Mouse (Mus musculus) lung, embryonic 15.5 days (tissue): ENCODE data around the gene Rrp1b. TPM values are rescaled to one million over a fixed set of nuclear protein-coding genes. Genes with fewer than 3 reads are reported as not detected.
A peak's percentile ranks its signal among the peaks of the same experiment; 100 is the strongest.
"Not testable (repeated sequence)": the region's sequence is repeated elsewhere in the genome, so short reads cannot be mapped to it uniquely, and the experiment has no call there.

Experiments
- ATAC-seq: fragments of 200-750 bp; cut with Nextera tagmentation; 2 replicates; pipeline ENCODE4 v1.8.0; 2017; ENCODE audit warnings: moderate number of reproducible peaks, borderline replicate concordance; ENCODE audit not compliant: low FRiP score, low TSS enrichment; ENCODE audit errors: extremely low read depth
- H3K27ac ChIP-seq: fragments of 300-500 bp; sonication (generic); 2 replicates; pipeline ENCODE4 v1.5.1; 2015; ENCODE audit warnings: moderate library complexity, mild to moderate bottlenecking, inconsistent platforms
- H3K27me3 ChIP-seq: fragments of 300-500 bp; sonication (generic); 2 replicates; pipeline ENCODE4 v1.6.1; 2015; ENCODE audit warnings: inconsistent platforms
- H3K36me3 ChIP-seq: fragments of 300-500 bp; sonication (generic); 2 replicates; pipeline ENCODE4 v1.6.1; 2015; ENCODE audit warnings: inconsistent platforms
- H3K4me1 ChIP-seq: fragments of 300-500 bp; sonication (generic); 2 replicates; pipeline ENCODE4 v1.6.1; 2015; ENCODE audit warnings: inconsistent platforms
- H3K4me2 ChIP-seq: fragments of 300-500 bp; sonication (generic); 2 replicates; pipeline ENCODE4 v1.6.1; 2015; ENCODE audit warnings: inconsistent platforms, mild to moderate bottlenecking, moderate library complexity
- H3K4me3 ChIP-seq: fragments of 300-500 bp; sonication (generic); 2 replicates; pipeline ENCODE4 v1.5.1; 2015; ENCODE audit warnings: mild to moderate bottlenecking, inconsistent platforms
- H3K9ac ChIP-seq: fragments of 300-500 bp; sonication (generic); 2 replicates; pipeline ENCODE4 v1.6.1; 2015; ENCODE audit warnings: inconsistent platforms
- H3K9me3 ChIP-seq: fragments of 300-500 bp; sonication (generic); 2 replicates; pipeline ENCODE4 v1.6.1; 2016; ENCODE audit warnings: inconsistent platforms
- WGBS: fragments of 180-500 bp; shearing (Covaris S2); methylation state at CpG from one replicate; pipeline ENCODE4 v1.1.7; 2015; 5-methylcytosine and 5-hydroxymethylcytosine counted together
- polyA plus RNA-seq: library from polyadenylated mRNA; unstranded; fragments of >200 nt; fragmentation: Nextera tagmentation; extraction: Ambion mirVana; gene quantifications from 2 replicates; pipeline ENCODE4 v1.2.1, GENCODE M21; 2015

The Rrp1b gene
- polyA plus RNA-seq, 1 experiment from 2014 or later: 48.4 TPM

DNA sequence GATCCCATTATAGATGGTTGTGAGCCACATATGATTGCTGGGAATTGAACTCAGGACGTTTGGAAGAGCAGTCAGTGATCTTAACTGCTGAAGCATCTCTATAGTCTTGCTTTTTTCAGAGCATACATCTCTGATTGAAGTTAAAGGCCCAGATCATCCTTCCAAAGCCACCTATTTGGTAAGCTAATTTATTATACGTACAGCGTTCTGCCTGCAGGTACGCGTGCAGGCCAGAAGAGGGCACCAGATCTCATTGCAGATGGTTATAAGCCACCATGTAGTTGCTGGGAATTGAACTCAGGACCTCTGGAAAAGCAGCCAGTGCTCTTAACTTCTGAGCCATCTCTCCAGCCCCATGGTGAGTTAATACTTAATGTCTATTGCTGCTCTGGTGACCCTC is 57.0 kb downstream of the Rrp1b start:
- Histone ChIP-seq H3K4me3 (no peak overlapping the region), H3K9me3 (no peaks in the 10 kb centered on the region), H3K4me1 (peaks cover 9% of the 10 kb centered on the region; the same call in 1 of the 2 replicates), H3K27ac (no peak overlapping the region), H3K36me3 (no peaks in the 10 kb centered on the region), H3K27me3 (peaks cover 4% of the 10 kb centered on the region; the same call in 1 of the 2 replicates), H3K9ac (no peak overlapping the region), H3K4me2 (no peak overlapping the region)
- ATAC-seq: no peak
- WGBS: 87% methylated on average over 5 of the region's 5 CpGs

- H3K27me3 ChIP-seq: peaks cover 23% of the 10 kb centered on the region
- WGBS: 55% methylated on average over 1 of the region's 1 CpGs
- H3K27ac ChIP-seq: no peak overlapping the region
- H3K4me1 ChIP-seq: peaks cover 9% of the 10 kb centered on the region
- no peak overlapping the region for H3K4me3 ChIP-seq
- ATAC-seq: no peak
- no peaks in the 10 kb centered on the region for H3K9me3 ChIP-seq
- H3K9ac ChIP-seq: no peak overlapping the region
- no peaks in the 10 kb centered on the region for H3K36me3 ChIP-seq
- no peak overlapping the region for H3K4me2 ChIP-seq
Observed at GRCm38 (mm10) chr17:32097676-32098075, 61.8 kb downstream of the Rrp1b start.

- not testable (repeated sequence) for H3K27ac ChIP-seq, H3K4me3 ChIP-seq, H3K4me1 ChIP-seq, H3K4me2 ChIP-seq, H3K9ac ChIP-seq, H3K9me3 ChIP-seq, H3K36me3 ChIP-seq, ATAC-seq
- WGBS: 81% methylated on average over 6 of the region's 6 CpGs
- peaks cover 23% of the 10 kb centered on the region for H3K27me3 ChIP-seq
Observed at GRCm38 (mm10) chr17:32098905-32099304, 63.0 kb downstream of the Rrp1b start.

GRCm38 (mm10) chr17:32099574-32099942 is 63.7 kb downstream of the Rrp1b start:
- H3K27ac ChIP-seq: no peak overlapping the region
- H3K27me3 ChIP-seq: peaks cover 23% of the 10 kb centered on the region
- H3K9ac ChIP-seq: peak overlapping the region; percentile 31; the same call in 1 of the 2 replicates
- 31% methylated on average over 8 of the region's 8 CpGs for WGBS
- peaks cover 9% of the 10 kb centered on the region for H3K4me1 ChIP-seq
- peak overlapping the region; percentile 95 for H3K4me2 ChIP-seq
- peak overlapping the region; percentile 44 for H3K4me3 ChIP-seq
- H3K36me3 ChIP-seq: no peaks in the 10 kb centered on the region
- no peaks in the 10 kb centered on the region for H3K9me3 ChIP-seq
- ATAC-seq: 0 out of 2 replicates have a peak, but pooled peaks have one; percentile 8

DNA sequence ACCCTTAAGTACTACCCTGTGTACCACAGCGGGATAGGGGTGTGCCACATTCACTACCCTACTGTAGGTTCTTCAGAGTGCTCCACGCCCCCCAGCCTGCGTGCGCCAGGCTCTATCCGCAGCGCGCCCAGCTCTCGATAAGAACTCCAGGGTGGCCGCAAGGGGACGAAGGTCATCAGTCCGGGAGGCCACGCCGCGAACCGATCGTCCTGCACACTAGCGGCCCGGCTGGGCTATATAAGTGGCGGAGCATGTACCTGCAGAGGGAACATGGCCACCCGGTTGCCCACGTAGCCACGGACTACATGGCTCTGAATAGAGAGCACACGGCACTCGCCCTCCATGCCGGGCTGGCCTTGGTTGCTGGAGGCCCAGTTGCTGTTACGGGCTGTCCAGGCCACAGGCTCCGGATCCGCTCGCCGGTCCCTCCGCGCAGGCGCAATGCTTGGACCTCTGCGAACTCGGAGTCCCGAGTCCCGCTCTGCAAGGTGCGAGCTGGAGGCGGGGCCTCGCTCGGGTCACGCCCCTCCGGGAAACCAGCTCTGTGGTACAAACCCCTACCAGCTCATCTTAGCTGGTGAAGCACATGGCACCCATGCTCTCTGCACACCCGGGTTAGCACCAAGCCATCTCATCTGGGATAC is 64.2 kb downstream of the Rrp1b start:
- peak overlapping the region; percentile 31 for H3K9ac ChIP-seq
- H3K4me1 ChIP-seq: peaks cover 9% of the 10 kb centered on the region
- peak overlapping the region; percentile 44 for H3K4me3 ChIP-seq
- peak; percentile 86 for ATAC-seq
- H3K36me3 ChIP-seq: no peaks in the 10 kb centered on the region
- H3K27ac ChIP-seq: no peak overlapping the region
- 1% methylated on average over 44 of the region's 44 CpGs for WGBS
- H3K9me3 ChIP-seq: no peaks in the 10 kb centered on the region
- peaks cover 23% of the 10 kb centered on the region for H3K27me3 ChIP-seq
- peak overlapping the region; percentile 95 for H3K4me2 ChIP-seq

GRCm38 (mm10) chr17:32103054-32103453 is 67.2 kb downstream of the Rrp1b start:
- ATAC-seq: no peak

DNA sequence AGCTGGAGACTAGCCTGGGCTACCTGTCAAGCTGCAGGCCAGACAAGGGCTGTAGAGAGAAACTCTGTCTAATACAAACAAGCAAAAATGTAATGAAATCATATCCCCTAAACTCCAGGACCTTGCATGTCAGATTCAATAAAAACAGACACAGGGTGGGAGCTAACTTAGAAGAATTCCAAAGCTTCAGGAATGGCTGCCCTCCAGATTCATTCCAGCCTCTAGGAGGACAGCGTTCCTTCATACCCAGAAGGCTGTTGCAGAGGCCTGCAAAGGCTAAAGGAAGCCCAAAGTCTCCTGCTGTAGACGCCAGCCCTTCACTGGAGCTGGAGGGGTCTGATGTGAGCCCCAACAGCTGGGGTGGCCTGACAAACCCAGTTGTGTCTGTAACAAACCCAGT is 70.5 kb downstream of the Rrp1b start:
- 60% methylated on average over 2 of the region's 2 CpGs for WGBS
- H3K27ac ChIP-seq: no peak overlapping the region
- H3K4me1 ChIP-seq: no peaks in the 10 kb centered on the region
- H3K4me2 ChIP-seq: no peak overlapping the region
- peaks cover 1% of the 10 kb centered on the region; the same call in 1 of the 2 replicates for H3K27me3 ChIP-seq
- no peak overlapping the region for H3K9ac ChIP-seq
- ATAC-seq: no peak
- H3K4me3 ChIP-seq: no peak overlapping the region
- H3K9me3 ChIP-seq: no peaks in the 10 kb centered on the region
- no peaks in the 10 kb centered on the region for H3K36me3 ChIP-seq

More at GRCm38 (mm10) chr17:32103054-32103453, 67.2 kb downstream of the Rrp1b start:
- no peak overlapping the region for H3K9ac ChIP-seq
- H3K4me2 ChIP-seq: no peak overlapping the region
- 19% methylated on average over 4 of the region's 4 CpGs for WGBS
- H3K27me3 ChIP-seq: peaks cover 19% of the 10 kb centered on the region; the same call in 1 of the 2 replicates
- peaks cover 9% of the 10 kb centered on the region for H3K4me1 ChIP-seq
- H3K27ac ChIP-seq: no peak overlapping the region
- H3K36me3 ChIP-seq: no peaks in the 10 kb centered on the region
- no peak overlapping the region for H3K4me3 ChIP-seq
- H3K9me3 ChIP-seq: no peaks in the 10 kb centered on the region

- H3K9ac ChIP-seq: no peak overlapping the region
- WGBS: 44% methylated on average over 5 of the region's 5 CpGs
- H3K9me3 ChIP-seq: no peaks in the 10 kb centered on the region
- H3K36me3 ChIP-seq: no peaks in the 10 kb centered on the region
- no peak overlapping the region for H3K4me3 ChIP-seq
- no peak overlapping the region for H3K4me2 ChIP-seq
- no peaks in the 10 kb centered on the region for H3K4me1 ChIP-seq
- peaks cover under 1% of the 10 kb centered on the region; the same call in 1 of the 2 replicates for H3K27me3 ChIP-seq
- H3K27ac ChIP-seq: no peak overlapping the region
- ATAC-seq: no peak
Observed at GRCm38 (mm10) chr17:32107877-32108276, 72.0 kb downstream of the Rrp1b start.

DNA sequence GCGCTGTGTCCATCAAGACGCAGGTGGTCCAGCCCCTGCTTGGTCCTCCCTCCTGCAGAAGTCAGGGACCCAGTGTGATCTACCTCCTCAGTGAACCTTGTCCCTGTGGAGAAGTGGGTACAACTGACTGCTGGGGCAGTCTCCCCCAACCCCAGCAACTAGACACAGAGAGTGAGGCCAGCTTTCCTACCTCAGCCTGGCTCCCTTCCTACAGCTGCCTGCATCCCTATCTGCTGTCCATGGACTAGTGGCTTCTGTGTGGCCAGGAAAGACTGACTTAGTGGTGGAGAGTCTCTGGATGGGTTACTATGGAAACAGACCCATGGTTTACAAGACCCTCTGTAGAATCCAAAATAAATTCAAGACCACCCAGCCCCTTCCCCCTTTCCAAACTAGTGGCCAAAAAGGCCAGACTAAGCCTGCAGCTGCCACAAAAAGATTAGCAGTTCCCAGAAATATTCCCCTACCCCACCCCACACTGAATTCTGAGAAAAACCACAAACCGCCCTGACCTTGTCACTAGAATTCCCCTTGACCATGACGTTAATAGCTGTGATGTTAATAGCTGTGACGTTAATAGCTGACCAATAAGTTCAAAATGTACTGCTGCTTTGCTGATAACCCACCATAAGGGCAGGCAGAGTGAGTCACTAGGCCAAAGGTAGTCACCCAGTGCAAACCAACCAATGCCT is 72.6 kb downstream of the Rrp1b start:
- 52% methylated on average over 5 of the region's 5 CpGs for WGBS
- H3K4me1 ChIP-seq, H3K9me3 ChIP-seq, ATAC-seq, H3K9ac ChIP-seq, H3K27me3 ChIP-seq, H3K4me2 ChIP-seq, H3K27ac ChIP-seq, H3K36me3 ChIP-seq, H3K4me3 ChIP-seq: not testable (repeated sequence)

DNA sequence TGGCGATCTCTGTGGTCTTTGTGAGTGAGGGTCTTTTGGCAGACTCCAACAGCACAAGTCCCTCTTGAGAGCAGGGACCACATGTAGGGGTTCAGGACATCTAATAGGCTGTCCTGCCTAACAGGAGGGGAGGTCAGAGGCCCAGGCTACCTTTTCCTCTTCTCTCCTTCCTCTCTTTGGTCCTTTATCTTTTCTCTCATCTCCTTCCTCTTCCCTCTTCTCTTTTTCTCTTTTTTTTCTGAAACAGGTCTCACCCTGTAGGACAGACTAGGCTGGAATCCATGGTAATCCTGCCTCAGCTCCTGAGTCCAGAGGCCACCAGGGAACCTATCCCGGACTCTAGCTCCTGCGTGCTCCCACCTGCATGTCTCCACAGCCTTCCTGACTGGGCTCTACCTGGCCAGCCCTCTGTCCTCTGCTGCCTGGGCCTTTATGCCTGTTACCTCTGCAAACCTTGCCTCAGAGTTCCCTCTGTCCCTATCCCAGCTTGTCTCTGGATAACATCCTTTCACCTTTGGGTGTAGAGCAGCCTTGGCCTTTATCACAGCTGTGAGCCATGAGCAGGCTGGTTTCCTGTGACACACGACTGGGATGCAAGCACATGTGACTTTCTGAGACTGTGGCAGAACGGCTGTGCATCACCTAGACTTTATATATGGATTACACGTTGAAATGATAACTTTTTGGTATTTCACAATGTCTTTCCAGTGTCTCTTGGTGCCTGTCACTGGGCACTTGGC is 73.5 kb downstream of the Rrp1b start:
- H3K27ac ChIP-seq: no peak overlapping the region

DNA sequence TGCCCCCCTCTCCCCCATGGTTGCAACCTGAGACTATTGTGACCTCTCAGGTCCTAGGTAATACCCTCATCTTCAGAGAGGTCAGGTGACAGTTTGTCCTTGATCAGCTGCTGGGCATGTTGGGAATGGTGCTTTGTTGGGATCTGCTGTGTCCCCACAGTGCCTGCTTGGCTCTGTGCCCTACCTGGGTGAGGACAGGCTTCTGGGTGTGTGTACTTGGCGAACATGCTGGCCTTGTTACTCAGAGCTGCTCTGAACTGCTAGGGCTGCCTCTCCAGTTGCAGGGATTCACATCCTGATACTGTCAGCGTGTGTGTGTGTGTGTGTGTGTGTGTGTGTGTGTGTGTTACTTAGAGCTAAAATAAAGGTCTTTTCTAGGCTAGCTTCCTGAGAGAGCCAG is 74.5 kb downstream of the Rrp1b start:
- no peak overlapping the region for H3K27ac ChIP-seq
- 45% methylated on average over 2 of the region's 2 CpGs for WGBS
- H3K4me3 ChIP-seq: no peak overlapping the region
- peaks cover 15% of the 10 kb centered on the region for H3K4me1 ChIP-seq
- no peak overlapping the region for H3K4me2 ChIP-seq
- no peak for ATAC-seq
- no peak overlapping the region for H3K9ac ChIP-seq
- no peaks in the 10 kb centered on the region for H3K9me3 ChIP-seq
- H3K36me3 ChIP-seq: no peaks in the 10 kb centered on the region
- H3K27me3 ChIP-seq: peaks cover 18% of the 10 kb centered on the region

More for the DNA sequence above, 73.5 kb downstream of the Rrp1b start:
- Histone ChIP-seq H3K9ac (no peak overlapping the region), H3K36me3 (no peaks in the 10 kb centered on the region), H3K4me2 (no peak overlapping the region), H3K9me3 (no peaks in the 10 kb centered on the region), H3K27me3 (peaks cover 16% of the 10 kb centered on the region), H3K4me1 (peaks cover 14% of the 10 kb centered on the region), H3K4me3 (no peak overlapping the region)
- WGBS: 62% methylated on average over 6 of the region's 6 CpGs
- no peak for ATAC-seq
